Mouse (Mus musculus): ENCODE results near the gene Cacng8.

- TF ChIP-seq CTCF (conservative IDR thresholded peaks at IDR 0.05; ENCODE audit: insufficient read depth, insufficient read length, low read depth, low read length) (no peak), POLR2A (IDR thresholded peaks at IDR 0.05; ENCODE audit: low read depth, low read length) (no peak)
These were observed 69.8 kb downstream of the Cacng8 start for GRCm38 (mm10) chr7:3460261-3460660.
